Comparison of ENCODE assay signal across 15 mouse cellular contexts in the genomic region with DNA sequence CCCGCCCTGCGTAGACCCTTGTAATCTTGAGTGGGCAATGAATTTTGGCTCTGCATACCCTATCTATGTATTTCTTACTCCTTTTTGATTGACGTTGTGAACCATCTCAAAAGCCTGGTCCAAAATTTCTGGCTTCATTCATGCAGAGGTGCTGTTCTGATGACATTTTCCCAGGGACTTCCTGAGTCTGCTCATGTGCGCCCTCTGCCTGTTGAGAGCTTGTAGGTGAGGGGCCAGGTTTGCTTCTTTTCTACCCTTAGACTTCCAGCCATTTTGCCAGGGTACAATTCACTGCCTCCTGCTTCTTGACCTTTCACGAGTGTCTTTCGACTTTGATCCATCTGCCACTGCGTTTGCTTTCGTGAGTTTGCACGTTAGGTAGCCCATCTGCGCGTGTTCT. TPM values are rescaled to one million over a fixed set of nuclear protein-coding genes. Genes with fewer than 3 reads are reported as not detected.
DNase-seq lines count a peak whose midpoint lies in the region; ATAC-seq and TF ChIP-seq lines count a peak whose summit lies in the region.
"Not testable (repeated sequence)": the region's sequence is repeated elsewhere in the genome, so short reads cannot be mapped to it uniquely, and the experiment has no call there.
"Had no signal": no experiment of that assay in that cellular context is flagged by ENCODE, and none has a peak within 500 bp of the region (broad histone marks: within the 10 kb centered on the region; RNA-seq: fewer than 3 reads in every experiment).

No protein-coding gene starts in this region.

- peak; percentile 2 for DNase-seq in adrenal gland, postnatal 10 days
- DNase-seq in heart, postnatal 4 days, result peak; percentile 23
- peak; percentile 14 for DNase-seq in kidney, postnatal 10 days
- not testable (repeated sequence) for DNase-seq in liver, embryonic 14.5 days (ENCODE audit: low read depth in 3 of 3, low spot score in 3 of 3)
- peak; percentile 51 for DNase-seq in midbrain, postnatal 0 days (ENCODE audit: low spot score)
- peak; percentile 19 for DNase-seq in stomach, postnatal 0 days (ENCODE audit: low spot score)

- H3K4me1 ChIP-seq in cortical plate, adult 2 months (ENCODE audit: control insufficient read depth, insufficient read depth, low read length); forebrain, embryonic 15.5 days; liver, embryonic 14.5 days (replicated peaks; ENCODE audit: control insufficient read depth in 2 of 2, insufficient read depth in 2 of 2, low read length in 1 of 2); midbrain, postnatal 0 days (ENCODE audit: insufficient read depth, low read length); stomach, postnatal 0 days (replicated peaks; ENCODE audit: control insufficient read depth, insufficient read depth): not testable (repeated sequence)

- TF ChIP-seq EP300 in liver, embryonic 14.5 days (IDR thresholded peaks at IDR 0.05; ENCODE audit: low read depth); stomach, postnatal 0 days (optimal IDR thresholded peaks at IDR 0.05): not testable (repeated sequence)

- H3K4me2 ChIP-seq in forebrain, embryonic 15.5 days (replicated peaks), result peak overlapping the region; percentile 33; the same call in 1 of the 2 replicates
- not testable (repeated sequence) for H3K4me2 ChIP-seq in liver, embryonic 14.5 days (ENCODE audit: low read depth); midbrain, postnatal 0 days (ENCODE audit: low read depth, low read length, poor library complexity, severe bottlenecking); stomach, postnatal 0 days (replicated peaks; ENCODE audit: low read depth)

- TF ChIP-seq CTCF in cortical plate, adult 2 months (IDR thresholded peaks at IDR 0.05; ENCODE audit: extremely low read depth, insufficient read depth, low read length), result peak; percentile 34
- peak; percentile 25; the same call in 1 of the 2 replicates for TF ChIP-seq CTCF in liver, embryonic 14.5 days (IDR thresholded peaks at IDR 0.05; ENCODE audit: low read depth)
- TF ChIP-seq CTCF in midbrain, postnatal 0 days (IDR thresholded peaks at IDR 0.05), result peak; percentile 69
- peak; percentile 63 for TF ChIP-seq CTCF in stomach, postnatal 0 days (IDR thresholded peaks at IDR 0.05; ENCODE audit: low read depth)

- not testable (repeated sequence) for ATAC-seq in forebrain, embryonic 15.5 days (replicated peaks); liver, embryonic 14.5 days (ENCODE audit: insufficient read depth); midbrain, postnatal 0 days (ENCODE audit: low FRiP score); stomach, postnatal 0 days (ENCODE audit: low FRiP score, low TSS enrichment)

- not testable (repeated sequence) for H3K9ac ChIP-seq in forebrain, embryonic 15.5 days (replicated peaks); liver, embryonic 14.5 days (replicated peaks); midbrain, postnatal 0 days (replicated peaks; ENCODE audit: low read length, poor library complexity, severe bottlenecking); stomach, postnatal 0 days (ENCODE audit: low read length)

- TF ChIP-seq POLR2A in cortical plate, adult 2 months (IDR thresholded peaks at IDR 0.05; ENCODE audit: extremely low read depth, insufficient read depth, low read length), result not testable (repeated sequence)

- not testable (repeated sequence) for H3K9me3 ChIP-seq in forebrain, embryonic 15.5 days; liver, embryonic 14.5 days (ENCODE audit: control insufficient read depth, low read length); midbrain, postnatal 0 days (ENCODE audit: low read length); stomach, postnatal 0 days (ENCODE audit: control insufficient read depth, low read length)

- 10% methylated on average over 9 of the region's 11 CpGs for WGBS in forebrain, embryonic 15.5 days
- 14% methylated on average over 9 of the region's 11 CpGs for WGBS in liver, embryonic 14.5 days (ENCODE audit: insufficient replicate concordance)
- 12% methylated on average over 9 of the region's 11 CpGs for WGBS in midbrain, postnatal 0 days
- 10% methylated on average over 9 of the region's 11 CpGs for WGBS in stomach, postnatal 0 days

- not testable (repeated sequence) for H3K36me3 ChIP-seq in forebrain, embryonic 15.5 days; liver, embryonic 14.5 days (replicated peaks; ENCODE audit: control insufficient read depth, insufficient read depth, low read depth); midbrain, postnatal 0 days (ENCODE audit: insufficient read depth, low read length); stomach, postnatal 0 days (ENCODE audit: control insufficient read depth, insufficient read depth, low read length)

- not testable (repeated sequence) for H3K4me3 ChIP-seq in cortical plate, adult 2 months (ENCODE audit: insufficient read depth, low read length); forebrain, embryonic 15.5 days; liver, embryonic 14.5 days (ENCODE audit: insufficient read depth in 1 of 2, low read depth in 2 of 2, low read length in 2 of 2); midbrain, postnatal 0 days (ENCODE audit: low read depth, low read length); stomach, postnatal 0 days (ENCODE audit: low read depth, low read length)

- H3K27me3 ChIP-seq in forebrain, embryonic 15.5 days; liver, embryonic 14.5 days (ENCODE audit: control insufficient read depth, insufficient read depth, low read length); midbrain, postnatal 0 days (ENCODE audit: insufficient read depth, low read length); stomach, postnatal 0 days (ENCODE audit: control insufficient read depth, insufficient read depth, low read length): not testable (repeated sequence)

- H3K27ac ChIP-seq in cortical plate, adult 2 months (ENCODE audit: insufficient read depth, low read length); forebrain, embryonic 15.5 days (replicated peaks); liver, embryonic 14.5 days; midbrain, postnatal 0 days (ENCODE audit: low read depth, low read length); stomach, postnatal 0 days (replicated peaks): not testable (repeated sequence)

RNA-seq across cellular contexts. Expression of a gene that starts 1.1 kb away (rescaled TPM):
- 1 to 10 TPM; 1.2 to 1.7 TPM for total RNA-seq in adrenal gland, postnatal 10 days (2021)
- polyA plus RNA-seq in cortical plate, adult 2 months (2012; rRNA removed), result 6.3 and 6.9 TPM in 2 replicates
- polyA plus RNA-seq in forebrain, embryonic 15.5 days (2015; fragmentation: Nextera tagmentation; extraction: Ambion mirVana), result 16.1 and 16.2 TPM in 2 replicates
- total RNA-seq in heart, postnatal 4 days (2021), result 1 to 10 TPM; 1.6 to 3.8 TPM
- 0.16 and 0.28 TPM in 2 replicates for polyA plus RNA-seq in liver, embryonic 14.5 days (2012; rRNA removed)
- 0.09 and 0.33 TPM in 2 replicates for polyA plus RNA-seq in liver, embryonic 14.5 days (2014; fragmentation: Nextera tagmentation; extraction: Ambion mirVana)
- 16.2 and 17.5 TPM in 2 replicates for total RNA-seq in midbrain, postnatal 0 days (2014; rRNA removed)
- 35.9 and 39.0 TPM in 2 replicates for polyA plus RNA-seq in midbrain, postnatal 0 days (2015; fragmentation: Nextera tagmentation; extraction: Ambion mirVana)
- 1.9 and 2.3 TPM in 2 replicates for polyA plus RNA-seq in stomach, postnatal 0 days (2015; fragmentation: Nextera tagmentation; extraction: Ambion mirVana)
- total RNA-seq: hematopoietic stem cell, adult 5-6 weeks had no signal
- polyA plus RNA-seq: C2C12, Patski had no signal

RNA-seq across cellular contexts. Expression of a gene that starts 21.3 kb away (rescaled TPM):
- not detected for total RNA-seq in adrenal gland, postnatal 10 days (2021)
- 0.25 TPM in 1 of 2 replicates, not detected in the other for polyA plus RNA-seq in cortical plate, adult 2 months (2012; rRNA removed)
- polyA plus RNA-seq in forebrain, embryonic 15.5 days (2015; fragmentation: Nextera tagmentation; extraction: Ambion mirVana), result 0.24 TPM in 1 of 2 replicates, not detected in the other
- total RNA-seq in heart, postnatal 4 days (2021), result not detected
- not detected in 2 replicates for polyA plus RNA-seq in liver, embryonic 14.5 days (2012; rRNA removed)
- not detected in 2 replicates for polyA plus RNA-seq in liver, embryonic 14.5 days (2014; fragmentation: Nextera tagmentation; extraction: Ambion mirVana)
- total RNA-seq in midbrain, postnatal 0 days (2014; rRNA removed), result 0.19 TPM in 1 of 2 replicates, not detected in the other
- polyA plus RNA-seq in midbrain, postnatal 0 days (2015; fragmentation: Nextera tagmentation; extraction: Ambion mirVana), result 0.16 and 0.40 TPM in 2 replicates
- 0.13 TPM in 1 of 2 replicates, not detected in the other for polyA plus RNA-seq in stomach, postnatal 0 days (2015; fragmentation: Nextera tagmentation; extraction: Ambion mirVana)
- total RNA-seq: adrenal gland, adult 8-10 months; gastrocnemius, postnatal 14 days; hematopoietic stem cell, adult 5-6 weeks had no signal
- polyA plus RNA-seq: C2C12; forebrain, embryonic 12.5 days; Patski; thymus, postnatal 0 days had no signal
